Mouse (Mus musculus) lung, embryonic 16.5 days (tissue): Measurements from ENCODE around the gene Kctd18. TPM values are rescaled to one million over a fixed set of nuclear protein-coding genes. Genes with fewer than 3 reads are reported as not detected.

Experiments
- ATAC-seq: fragments of 200-750 bp; cut with Nextera tagmentation; 2 replicates; pipeline ENCODE4 v1.8.0; 2017; ENCODE audit warnings: low read depth, mild to moderate bottlenecking, moderate library complexity
- H3K27ac ChIP-seq: fragments of 300-500 bp; sonication (generic); 2 replicates; pipeline ENCODE4 v1.5.1; 2014; ENCODE audit warnings: mild to moderate bottlenecking, control low read depth, low read length
- H3K27me3 ChIP-seq: fragments of 300-500 bp; sonication (generic); 2 replicates; pipeline ENCODE4 v1.6.1; 2014; ENCODE audit warnings: low read depth, low read length, mixed read lengths; ENCODE audit not compliant: control insufficient read depth, insufficient read depth
- H3K36me3 ChIP-seq: fragments of 300-500 bp; sonication (generic); 2 replicates; pipeline ENCODE4 v1.6.1; 2014; ENCODE audit warnings: low read length; ENCODE audit not compliant: control insufficient read depth, insufficient read depth
- H3K4me1 ChIP-seq: fragments of 300-500 bp; sonication (generic); replicated peaks from 2 replicates; pipeline ENCODE4 v1.6.1; 2014; ENCODE audit warnings: low read length, mixed read lengths; ENCODE audit not compliant: control insufficient read depth, insufficient read depth
- H3K4me2 ChIP-seq: fragments of 300-500 bp; sonication (generic); 2 replicates; pipeline ENCODE4 v1.6.1; 2014; ENCODE audit warnings: low read depth, low read length, control low read depth
- H3K4me3 ChIP-seq: fragments of 300-500 bp; sonication (generic); 2 replicates; pipeline ENCODE4 v1.5.1; 2014; ENCODE audit warnings: mild to moderate bottlenecking, low read length, control low read depth
- H3K9ac ChIP-seq: fragments of 300-500 bp; sonication (generic); 2 replicates; pipeline ENCODE4 v1.6.1; 2014; ENCODE audit warnings: low read length, control low read depth
- H3K9me3 ChIP-seq: fragments of 300-500 bp; sonication (generic); 2 replicates; pipeline ENCODE4 v1.6.1; 2016; ENCODE audit warnings: low read length; ENCODE audit not compliant: control insufficient read depth
- WGBS: fragments of 180-500 bp; shearing (Covaris S2); extraction: QIAGEN DNeasy Blood & Tissue Kit; methylation state at CpG from one replicate; pipeline ENCODE4 v1.1.7; 2014; 5-methylcytosine and 5-hydroxymethylcytosine counted together
- polyA plus RNA-seq: library from polyadenylated mRNA; unstranded; fragments of >200 nt; fragmentation: Nextera tagmentation; extraction: Ambion mirVana; gene quantifications from 2 replicates; pipeline ENCODE4 v1.2.1, GENCODE M21; 2015

Gene Kctd18
- polyA plus RNA-seq, 1 experiment from 2014 or later, result 17.4 TPM

- 59% methylated on average over 3 of the region's 3 CpGs for WGBS
- H3K4me3 ChIP-seq, result no peak overlapping the region
- ATAC-seq, result no peak
- H3K27ac ChIP-seq, result no peak overlapping the region
- no peak overlapping the region for H3K9ac ChIP-seq
- H3K27me3 ChIP-seq, result no peaks in the 10 kb centered on the region
- H3K4me2 ChIP-seq, result 0 out of 2 replicates have a peak overlapping the region, but pooled peaks have one; percentile 84
- H3K4me1 ChIP-seq, result peaks cover 11% of the 10 kb centered on the region
- peaks cover 5% of the 10 kb centered on the region for H3K36me3 ChIP-seq
- no peaks in the 10 kb centered on the region for H3K9me3 ChIP-seq
Observed at GRCm38 (mm10) chr1:57998146-57998545, 20.6 kb downstream of the Kctd18 start.

- peak; percentile 53 for ATAC-seq
- no peaks in the 10 kb centered on the region for H3K9me3 ChIP-seq
- 0% methylated on average over 28 of the region's 29 CpGs for WGBS
- peaks cover 11% of the 10 kb centered on the region for H3K4me1 ChIP-seq
- H3K9ac ChIP-seq, result peak overlapping the region; percentile 89
- no peaks in the 10 kb centered on the region for H3K27me3 ChIP-seq
- peak overlapping the region; percentile 97 for H3K4me3 ChIP-seq
- peak overlapping the region; percentile 84 for H3K4me2 ChIP-seq
- H3K27ac ChIP-seq, result peak overlapping the region; percentile 88
- H3K36me3 ChIP-seq, result peaks cover 3% of the 10 kb centered on the region; the same call in 1 of the 2 replicates
Observed at GRCm38 (mm10) chr1:57996133-57996615, 22.6 kb downstream of the Kctd18 start.

- Histone ChIP-seq H3K9ac (peak within 1 kb of the TSS; percentile 89), H3K36me3 (no peaks in the 10 kb centered on the region), H3K4me3 (peak within 1 kb of the TSS; percentile 97), H3K9me3 (no peaks in the 10 kb centered on the region), H3K27me3 (no peaks in the 10 kb centered on the region), H3K4me1 (peaks cover 11% of the 10 kb centered on the region), H3K27ac (peak within 1 kb of the TSS; percentile 88), H3K4me2 (peak within 1 kb of the TSS; percentile 84)
- WGBS, result 6% methylated on average over 30 of the region's 30 CpGs
- peak; percentile 98 for ATAC-seq
Observed at GRCm38 (mm10) chr1:57995432-57996132, 23.2 kb downstream of the Kctd18 start, which contains the start of gene Sgo2a. Gene Sgo2a, plus strand, starts transcription at chr1:57995971.

GRCm38 (mm10) chr1:57991277-57991676 lies 27.5 kb downstream of the Kctd18 start:
- H3K27ac ChIP-seq, result no peak overlapping the region
- 73% methylated on average over 2 of the region's 2 CpGs for WGBS
- no peaks in the 10 kb centered on the region for H3K9me3 ChIP-seq
- no peak overlapping the region for H3K4me2 ChIP-seq
- no peaks in the 10 kb centered on the region for H3K36me3 ChIP-seq
- no peak for ATAC-seq
- no peak overlapping the region for H3K9ac ChIP-seq
- H3K4me1 ChIP-seq, result peaks cover 6% of the 10 kb centered on the region; the same call in 1 of the 2 replicates
- no peak overlapping the region for H3K4me3 ChIP-seq
- H3K27me3 ChIP-seq, result no peaks in the 10 kb centered on the region

- ATAC-seq, result peak; percentile 84
- Histone ChIP-seq H3K27ac (peak overlapping the region; percentile 82), H3K4me3 (no peak overlapping the region), H3K9ac (0 out of 2 replicates have a peak overlapping the region, but pooled peaks have one; percentile 8), H3K4me1 (peaks cover 6% of the 10 kb centered on the region; the same call in 1 of the 2 replicates), H3K9me3 (no peaks in the 10 kb centered on the region), H3K27me3 (no peaks in the 10 kb centered on the region), H3K36me3 (no peaks in the 10 kb centered on the region), H3K4me2 (no peak overlapping the region)
- WGBS, result 54% methylated on average over 6 of the region's 6 CpGs
Observed at GRCm38 (mm10) chr1:57989052-57989600, 29.6 kb downstream of the Kctd18 start.

GRCm38 (mm10) chr1:57976860-57977259 lies 41.9 kb downstream of the Kctd18 start:
- H3K4me1 ChIP-seq, result no peaks in the 10 kb centered on the region
- H3K4me3 ChIP-seq, result no peak overlapping the region
- 87% methylated on average over 3 of the region's 3 CpGs for WGBS
- no peak overlapping the region for H3K4me2 ChIP-seq
- H3K36me3 ChIP-seq, result no peaks in the 10 kb centered on the region
- H3K9ac ChIP-seq, result no peak overlapping the region
- ATAC-seq, result no peak
- no peaks in the 10 kb centered on the region for H3K27me3 ChIP-seq
- no peaks in the 10 kb centered on the region for H3K9me3 ChIP-seq
- H3K27ac ChIP-seq, result no peak overlapping the region

GRCm38 (mm10) chr1:57971588-57971987 lies 47.2 kb downstream of the Kctd18 start:
- Histone ChIP-seq H3K9ac (no peak overlapping the region), H3K36me3 (no peaks in the 10 kb centered on the region; the same call in 1 of the 2 replicates), H3K4me1 (peaks cover 9% of the 10 kb centered on the region), H3K4me3 (no peak overlapping the region), H3K9me3 (no peaks in the 10 kb centered on the region), H3K27me3 (no peaks in the 10 kb centered on the region), H3K27ac (no peak overlapping the region), H3K4me2 (no peak overlapping the region)
- 62% methylated on average over 2 of the region's 2 CpGs for WGBS
- ATAC-seq, result no peak

- H3K4me2 ChIP-seq, result peak overlapping the region; percentile 78
- H3K27me3 ChIP-seq, result no peaks in the 10 kb centered on the region
- peaks cover 9% of the 10 kb centered on the region for H3K4me1 ChIP-seq
- WGBS, result under 1% methylated on average over 65 of the region's 65 CpGs
- peaks cover 2% of the 10 kb centered on the region; the same call in 1 of the 2 replicates for H3K36me3 ChIP-seq
- peak overlapping the region; percentile 96 for H3K9ac ChIP-seq
- H3K4me3 ChIP-seq, result peak overlapping the region; percentile 90
- ATAC-seq, result peak; percentile 99
- H3K27ac ChIP-seq, result peak overlapping the region; percentile 81
- no peaks in the 10 kb centered on the region for H3K9me3 ChIP-seq
Observed at GRCm38 (mm10) chr1:57969327-57970271, 49.2 kb downstream of the Kctd18 start.
